Mouse (Mus musculus) ES-Bruce4 (cell line): ENCODE measurements around the gene Olfr12.

Experiments
- CTCF ChIP-seq: IDR thresholded peaks from one replicate; pipeline ENCODE4 v1.8.1; 2011; ENCODE audit warnings: low read depth, low read length
- POLR2A ChIP-seq: IDR thresholded peaks from one replicate; pipeline ENCODE4 v1.8.1; 2011; ENCODE audit warnings: low read length; ENCODE audit not compliant: insufficient read depth

GRCm38 (mm10) chr1:92647026-92647425, 29.4 kb downstream of the Olfr12 start:
- TF ChIP-seq POLR2A (no peak), CTCF (no peak)
